Mouse (Mus musculus) lung, embryonic 16.5 days (tissue): Measurements from ENCODE around the gene Snx13. TPM values are rescaled to one million over a fixed set of nuclear protein-coding genes. Genes with fewer than 3 reads are reported as not detected.

Experiments used
- ATAC-seq: fragments of 200-750 bp; cut with Nextera tagmentation; 2 replicates; pipeline ENCODE4 v1.8.0; 2017; ENCODE audit warnings: low read depth, mild to moderate bottlenecking, moderate library complexity
- H3K27ac ChIP-seq: fragments of 300-500 bp; sonication (generic); 2 replicates; pipeline ENCODE4 v1.5.1; 2014; ENCODE audit warnings: mild to moderate bottlenecking, control low read depth, low read length
- H3K27me3 ChIP-seq: fragments of 300-500 bp; sonication (generic); 2 replicates; pipeline ENCODE4 v1.6.1; 2014; ENCODE audit warnings: low read depth, low read length, mixed read lengths; ENCODE audit not compliant: control insufficient read depth, insufficient read depth
- H3K36me3 ChIP-seq: fragments of 300-500 bp; sonication (generic); 2 replicates; pipeline ENCODE4 v1.6.1; 2014; ENCODE audit warnings: low read length; ENCODE audit not compliant: control insufficient read depth, insufficient read depth
- H3K4me1 ChIP-seq: fragments of 300-500 bp; sonication (generic); replicated peaks from 2 replicates; pipeline ENCODE4 v1.6.1; 2014; ENCODE audit warnings: low read length, mixed read lengths; ENCODE audit not compliant: control insufficient read depth, insufficient read depth
- H3K4me2 ChIP-seq: fragments of 300-500 bp; sonication (generic); 2 replicates; pipeline ENCODE4 v1.6.1; 2014; ENCODE audit warnings: low read depth, low read length, control low read depth
- H3K4me3 ChIP-seq: fragments of 300-500 bp; sonication (generic); 2 replicates; pipeline ENCODE4 v1.5.1; 2014; ENCODE audit warnings: mild to moderate bottlenecking, low read length, control low read depth
- H3K9ac ChIP-seq: fragments of 300-500 bp; sonication (generic); 2 replicates; pipeline ENCODE4 v1.6.1; 2014; ENCODE audit warnings: low read length, control low read depth
- H3K9me3 ChIP-seq: fragments of 300-500 bp; sonication (generic); 2 replicates; pipeline ENCODE4 v1.6.1; 2016; ENCODE audit warnings: low read length; ENCODE audit not compliant: control insufficient read depth
- WGBS: fragments of 180-500 bp; shearing (Covaris S2); extraction: QIAGEN DNeasy Blood & Tissue Kit; methylation state at CpG from one replicate; pipeline ENCODE4 v1.1.7; 2014; 5-methylcytosine and 5-hydroxymethylcytosine counted together
- polyA plus RNA-seq: library from polyadenylated mRNA; unstranded; fragments of >200 nt; fragmentation: Nextera tagmentation; extraction: Ambion mirVana; gene quantifications from 2 replicates; pipeline ENCODE4 v1.2.1, GENCODE M21; 2015

Snx13 gene
- 28.2 and 29.0 TPM in 2 replicates for polyA plus RNA-seq

DNA sequence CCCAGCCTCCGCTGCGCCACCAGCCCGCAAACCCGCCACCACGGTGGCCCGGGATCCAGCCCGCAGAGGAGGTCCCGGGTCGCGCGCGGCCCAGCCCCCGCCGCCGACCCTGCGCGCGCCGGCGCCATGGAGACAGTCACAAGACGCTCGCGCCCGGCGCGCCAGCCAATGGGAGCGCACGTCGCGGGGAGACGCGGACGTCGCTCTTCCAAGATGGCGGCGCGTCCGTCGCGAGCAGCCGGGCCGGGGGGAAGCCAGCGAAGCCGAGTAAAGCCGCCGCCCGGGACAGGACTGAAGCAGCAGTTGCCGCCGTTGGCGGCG, at the start of gene Snx13:
Gene Snx13, plus strand, starts transcription at position 188 of the 321 bp plus-strand sequence.
- H3K36me3 ChIP-seq: no peaks in the 10 kb centered on the region
- peak; percentile 98 for ATAC-seq
- 0% methylated on average over 46 of the region's 51 CpGs for WGBS
- peaks cover 13% of the 10 kb centered on the region for H3K4me1 ChIP-seq
- no peaks in the 10 kb centered on the region for H3K27me3 ChIP-seq
- H3K9me3 ChIP-seq: no peaks in the 10 kb centered on the region
- H3K4me2 ChIP-seq: peak within 1 kb of the TSS; percentile 78
- H3K9ac ChIP-seq: peak within 1 kb of the TSS; percentile 95
- peak within 1 kb of the TSS; percentile 97 for H3K27ac ChIP-seq
- H3K4me3 ChIP-seq: peak within 1 kb of the TSS; percentile 95

DNA sequence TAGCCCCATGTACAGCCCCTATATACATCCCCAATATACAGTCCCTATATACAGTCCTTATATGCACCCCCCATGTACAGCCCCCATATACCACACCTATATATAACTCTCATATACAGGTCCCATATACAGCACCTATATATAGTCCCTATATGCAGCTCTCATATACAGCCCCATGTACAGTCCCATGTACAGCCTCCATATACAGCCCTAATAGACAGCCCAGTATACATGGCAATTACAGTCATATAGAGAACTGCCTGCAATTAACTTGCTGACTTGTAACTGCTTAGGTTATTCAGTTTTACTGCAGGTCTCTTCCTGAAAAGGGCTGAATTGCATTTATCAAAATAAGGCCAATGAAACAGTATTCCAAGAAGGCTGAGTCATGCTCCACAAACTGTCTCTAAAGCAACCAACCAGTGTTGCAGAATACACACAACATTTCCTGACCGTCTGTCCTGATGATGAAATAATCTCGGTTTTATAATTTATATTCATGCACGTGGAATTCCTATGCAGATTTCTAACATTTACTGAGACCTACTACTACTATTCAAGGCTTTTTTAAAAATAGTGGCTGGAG, 49.3 kb upstream of the Snx13 start:
- Histone ChIP-seq H3K4me1 (no peaks in the 10 kb centered on the region), H3K9me3 (no peaks in the 10 kb centered on the region), H3K36me3 (no peaks in the 10 kb centered on the region), H3K4me3 (no peak overlapping the region), H3K27me3 (no peaks in the 10 kb centered on the region), H3K4me2 (no peak overlapping the region), H3K9ac (no peak overlapping the region), H3K27ac (no peak overlapping the region)
- 83% methylated on average over 3 of the region's 3 CpGs for WGBS
- no peak for ATAC-seq

- Histone ChIP-seq H3K4me2 (no peak overlapping the region), H3K9me3 (no peaks in the 10 kb centered on the region), H3K27me3 (no peaks in the 10 kb centered on the region), H3K4me3 (no peak overlapping the region), H3K27ac (no peak overlapping the region), H3K36me3 (no peaks in the 10 kb centered on the region), H3K4me1 (no peaks in the 10 kb centered on the region), H3K9ac (no peak overlapping the region)
- 65% methylated on average over 12 of the region's 12 CpGs for WGBS
- ATAC-seq: no peak
Measured at GRCm38 (mm10) chr12:34998778-34999467, 48.1 kb upstream of the Snx13 start.

- Histone ChIP-seq H3K4me2 (no peak overlapping the region), H3K27ac (no peak overlapping the region), H3K4me1 (no peaks in the 10 kb centered on the region), H3K27me3 (no peaks in the 10 kb centered on the region), H3K9ac (no peak overlapping the region), H3K9me3 (no peaks in the 10 kb centered on the region), H3K4me3 (no peak overlapping the region), H3K36me3 (no peaks in the 10 kb centered on the region)
- no peak for ATAC-seq
- 36% methylated on average over 4 of the region's 4 CpGs for WGBS
Measured at GRCm38 (mm10) chr12:35000323-35000722, 46.7 kb upstream of the Snx13 start.

DNA sequence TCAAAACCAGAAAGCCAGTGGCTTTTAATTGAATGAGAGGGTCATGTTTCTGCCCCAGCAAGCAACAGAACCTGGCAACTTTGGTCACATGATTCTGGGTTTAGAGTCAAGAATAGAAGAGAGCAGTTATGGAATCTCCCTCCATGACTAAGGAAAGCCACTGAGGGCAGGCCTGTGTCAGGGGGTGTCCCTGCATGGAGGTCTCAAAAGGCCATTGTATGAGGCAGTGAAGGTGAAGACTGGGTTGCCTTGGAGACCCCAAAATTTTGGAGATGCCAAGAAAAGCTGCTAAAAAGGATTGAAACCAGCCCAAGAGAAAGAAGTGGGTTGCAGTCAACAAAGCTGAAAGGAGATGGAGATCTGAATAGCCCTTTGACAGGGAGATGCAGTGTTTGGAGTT, 41.2 kb upstream of the Snx13 start:
- H3K27ac ChIP-seq: no peak overlapping the region
- H3K4me3 ChIP-seq: no peak overlapping the region
- H3K27me3 ChIP-seq: no peaks in the 10 kb centered on the region
- no peaks in the 10 kb centered on the region for H3K4me1 ChIP-seq
- no peak overlapping the region for H3K9ac ChIP-seq
- ATAC-seq: no peak
- no peak overlapping the region for H3K4me2 ChIP-seq
- no peaks in the 10 kb centered on the region for H3K9me3 ChIP-seq
- no peaks in the 10 kb centered on the region for H3K36me3 ChIP-seq

DNA sequence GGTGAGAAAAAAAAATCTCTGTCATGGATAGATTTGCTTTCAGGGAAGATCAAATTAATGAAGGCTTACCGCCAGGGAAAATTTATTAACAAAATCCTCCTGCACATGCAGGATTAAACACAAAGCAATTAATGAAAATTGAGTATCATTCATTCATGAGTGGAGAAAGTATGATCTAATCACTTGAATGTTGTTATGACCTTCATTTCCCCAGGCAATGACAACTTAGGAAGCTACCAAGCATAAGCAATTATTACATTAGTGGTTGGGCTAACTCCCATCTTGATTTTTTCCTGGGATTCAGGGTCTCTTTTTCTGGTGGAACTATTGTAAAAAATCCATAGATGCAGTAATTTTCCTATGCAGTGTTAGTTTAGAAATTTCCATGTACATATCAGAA, 39.1 kb upstream of the Snx13 start:
- WGBS: 83% methylated on average over 1 of the region's 1 CpGs

GRCm38 (mm10) chr12:35008340-35009137, 38.4 kb upstream of the Snx13 start:
- no peaks in the 10 kb centered on the region for H3K27me3 ChIP-seq
- no peak overlapping the region for H3K4me2 ChIP-seq
- H3K4me1 ChIP-seq: no peaks in the 10 kb centered on the region
- H3K36me3 ChIP-seq: no peaks in the 10 kb centered on the region
- H3K4me3 ChIP-seq: no peak overlapping the region
- H3K9ac ChIP-seq: no peak overlapping the region
- H3K27ac ChIP-seq: no peak overlapping the region
- ATAC-seq: no peak
- 45% methylated on average over 11 of the region's 11 CpGs for WGBS
- H3K9me3 ChIP-seq: no peaks in the 10 kb centered on the region

More for the DNA sequence above, 39.1 kb upstream of the Snx13 start:
- Histone ChIP-seq H3K27ac (no peak overlapping the region), H3K27me3 (no peaks in the 10 kb centered on the region), H3K4me1 (no peaks in the 10 kb centered on the region), H3K36me3 (no peaks in the 10 kb centered on the region), H3K4me2 (no peak overlapping the region), H3K4me3 (no peak overlapping the region), H3K9ac (no peak overlapping the region), H3K9me3 (no peaks in the 10 kb centered on the region)
- no peak for ATAC-seq

GRCm38 (mm10) chr12:35011462-35011861, 35.5 kb upstream of the Snx13 start:
- Histone ChIP-seq H3K4me1 (no peaks in the 10 kb centered on the region), H3K9me3 (no peaks in the 10 kb centered on the region), H3K36me3 (no peaks in the 10 kb centered on the region), H3K9ac (no peak overlapping the region), H3K27ac (no peak overlapping the region), H3K4me2 (no peak overlapping the region), H3K27me3 (no peaks in the 10 kb centered on the region), H3K4me3 (no peak overlapping the region)
- 54% methylated on average over 1 of the region's 1 CpGs for WGBS
- peak; percentile 43; the same call in 1 of the 2 replicates for ATAC-seq

DNA sequence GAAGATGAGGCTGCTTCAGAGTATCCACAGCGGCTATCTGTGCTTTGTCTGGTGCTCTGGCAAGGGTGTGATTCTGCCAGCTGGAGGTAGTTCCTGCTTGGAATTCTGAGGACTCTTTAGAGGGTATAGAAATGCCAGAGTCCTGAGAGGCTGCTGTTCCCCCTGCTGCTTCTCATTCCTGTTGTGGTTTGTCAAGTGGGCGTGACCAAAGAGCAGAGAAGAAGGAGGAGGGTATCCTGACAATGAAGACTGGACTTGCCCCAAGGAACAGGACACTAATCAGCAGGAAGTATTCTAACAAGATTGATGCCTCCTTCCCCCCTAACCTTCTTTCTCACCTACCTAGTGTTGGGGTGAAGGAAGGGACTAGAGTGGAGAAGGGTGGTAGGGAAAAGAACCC, 33.0 kb upstream of the Snx13 start:
- Histone ChIP-seq H3K4me2 (no peak overlapping the region), H3K9me3 (no peaks in the 10 kb centered on the region), H3K27me3 (no peaks in the 10 kb centered on the region), H3K9ac (no peak overlapping the region), H3K4me3 (no peak overlapping the region), H3K27ac (no peak overlapping the region), H3K4me1 (no peaks in the 10 kb centered on the region), H3K36me3 (no peaks in the 10 kb centered on the region)
- 64% methylated on average over 2 of the region's 2 CpGs for WGBS
- ATAC-seq: no peak
